In genomic region chr19:5945027-5945426, GRCm38 (mm10) we compare ENCODE assay signal across 9 mouse cellular contexts. TPM values are rescaled to one million over a fixed set of nuclear protein-coding genes. Genes with fewer than 3 reads are reported as not detected.
A peak's percentile ranks its signal among the peaks of the same experiment; 100 is the strongest.
DNase-seq lines count a peak whose midpoint lies in the region; ATAC-seq and TF ChIP-seq lines count a peak whose summit lies in the region.
"Had no signal": no experiment of that assay in that cellular context is flagged by ENCODE, and none has a peak within 500 bp of the region (broad histone marks: within the 10 kb centered on the region; RNA-seq: fewer than 3 reads in every experiment).

No protein-coding gene starts in this region.

- peaks cover 98% of the 10 kb centered on the region for H3K36me3 ChIP-seq in G1E (replicated peaks)
- peaks cover 21% of the 10 kb centered on the region for H3K36me3 ChIP-seq in heart, embryonic 15.5 days
- peaks cover 74% of the 10 kb centered on the region for H3K36me3 ChIP-seq in lung, embryonic 14.5 days (ENCODE audit: insufficient read depth)

- H3K27me3 ChIP-seq in G1E (ENCODE audit: insufficient read depth, low read length), result no peaks in the 10 kb centered on the region
- H3K27me3 ChIP-seq in heart, embryonic 15.5 days, result no peaks in the 10 kb centered on the region
- no peaks in the 10 kb centered on the region for H3K27me3 ChIP-seq in lung, embryonic 14.5 days (ENCODE audit: insufficient read depth, low read length)
- H3K27me3 ChIP-seq: hindbrain, embryonic 15.5 days had no signal

- 19% methylated on average over 7 of the region's 7 CpGs for WGBS in heart, embryonic 15.5 days
- WGBS in lung, embryonic 14.5 days, result 43% methylated on average over 7 of the region's 7 CpGs

- H3K27ac ChIP-seq in heart, embryonic 15.5 days, result peak overlapping the region; percentile 72
- peak overlapping the region; percentile 79; the same call in 1 of the 2 replicates for H3K27ac ChIP-seq in lung, embryonic 14.5 days (ENCODE audit: low read depth)
- H3K27ac ChIP-seq: hindbrain, embryonic 15.5 days had no signal

- no peak for TF ChIP-seq CTCF in G1E (IDR thresholded peaks at IDR 0.05; ENCODE audit: low read depth, low read length)
- no peak for TF ChIP-seq CTCF in lung, embryonic 14.5 days (IDR thresholded peaks at IDR 0.05; ENCODE audit: low read depth)

- intact Hi-C loops in gastrocnemius, postnatal 14 days (cut with DNase I; ENCODE audit: low total_unique reads), result no loop called here
- intact Hi-C loops in gastrocnemius, postnatal 36 days (cut with DNase I), result no loop called here

- H3K4me2 ChIP-seq in heart, embryonic 15.5 days, result peak overlapping the region; percentile 11
- peak overlapping the region; percentile 10; the same call in 1 of the 2 replicates for H3K4me2 ChIP-seq in lung, embryonic 14.5 days
- H3K4me2 ChIP-seq: hindbrain, embryonic 15.5 days had no signal

- ATAC-seq in G1E (ENCODE audit: extremely low read depth, insufficient number of reproducible peaks, low FRiP score, poor library complexity, severe bottlenecking), result peak; percentile 54
- ATAC-seq in heart, embryonic 15.5 days (replicated peaks; ENCODE audit: insufficient number of reproducible peaks, insufficient read depth, low FRiP score, low read depth), result peak; percentile 70
- peak; percentile 86 for ATAC-seq in lung, embryonic 14.5 days (ENCODE audit: insufficient read depth)

- peak; percentile 8 for DNase-seq in gastrocnemius, postnatal 14 days
- DNase-seq in gastrocnemius, postnatal 36 days, result no peak
- DNase-seq in G1E (ENCODE audit: low spot score), result peak; percentile 36
- DNase-seq in lung, embryonic 14.5 days, result peak; percentile 87
- no peak for DNase-seq in B cell, adult 2 months
- DNase-seq in testis, postnatal 10 days (ENCODE audit: low spot score), result no peak
- DNase-seq in spleen, postnatal 10 days (ENCODE audit: low spot score in 2 of 2), result no peak

- H3K9ac ChIP-seq in heart, embryonic 15.5 days, result no peak overlapping the region
- H3K9ac ChIP-seq in lung, embryonic 14.5 days, result no peak overlapping the region
- H3K9ac ChIP-seq: hindbrain, embryonic 15.5 days had no signal

- H3K4me1 ChIP-seq in G1E (ENCODE audit: insufficient read depth, low read depth, low read length), result peaks cover 18% of the 10 kb centered on the region
- H3K4me1 ChIP-seq in heart, embryonic 15.5 days (replicated peaks), result peaks cover 51% of the 10 kb centered on the region
- peaks cover 21% of the 10 kb centered on the region for H3K4me1 ChIP-seq in lung, embryonic 14.5 days (ENCODE audit: insufficient read depth)

- no peak overlapping the region for H3K4me3 ChIP-seq in G1E (ENCODE audit: low read depth, low read length)
- H3K4me3 ChIP-seq in heart, embryonic 15.5 days, result no peak overlapping the region
- H3K4me3 ChIP-seq in lung, embryonic 14.5 days (ENCODE audit: low read depth, low read length), result no peak overlapping the region
- H3K4me3 ChIP-seq: hindbrain, embryonic 15.5 days had no signal

- no peaks in the 10 kb centered on the region for H3K9me3 ChIP-seq in G1E (replicated peaks)
- no peaks in the 10 kb centered on the region for H3K9me3 ChIP-seq in heart, embryonic 15.5 days (replicated peaks)
- no peaks in the 10 kb centered on the region for H3K9me3 ChIP-seq in lung, embryonic 14.5 days (ENCODE audit: low read depth, low read length)
- H3K9me3 ChIP-seq: hindbrain, embryonic 15.5 days had no signal

RNA-seq across cellular contexts. Expression of gene Pola2, which starts 19.0 kb away (rescaled TPM):
- 10 to 100 TPM; 10.9 to 13.2 TPM for total RNA-seq in gastrocnemius, postnatal 14 days (2021)
- 10 to 100 TPM in 1 of 2 experiments, 1 to 10 TPM in 1; 8.6 to 11.6 TPM for total RNA-seq in gastrocnemius, postnatal 36 days (2021)
- total RNA-seq in G1E (2014; fragmentation: Nextera tagmentation), result 139 and 147 TPM in 2 replicates
- 86.0 and 93.4 TPM in 2 replicates for total RNA-seq in G1E (2017)
- 51.6 and 55.0 TPM in 2 replicates for polyA plus RNA-seq in G1E (2012)
- 35.8 and 48.9 TPM in 2 replicates for polyA plus RNA-seq in heart, embryonic 15.5 days (2015; fragmentation: Nextera tagmentation; extraction: Ambion mirVana)
- 88.7 and 89.3 TPM in 2 replicates for polyA plus RNA-seq in lung, embryonic 14.5 days (2014; fragmentation: Nextera tagmentation; extraction: Ambion mirVana)

RNA-seq across cellular contexts. Expression of gene Cdc42ep2, which starts 20.4 kb away (rescaled TPM):
- 10 to 100 TPM; 14.4 to 18.3 TPM for total RNA-seq in gastrocnemius, postnatal 14 days (2021)
- total RNA-seq in gastrocnemius, postnatal 36 days (2021), result 10 to 100 TPM; 10.1 to 12.4 TPM
- 1.8 and 2.1 TPM in 2 replicates for total RNA-seq in G1E (2014; fragmentation: Nextera tagmentation)
- 2.2 and 3.6 TPM in 2 replicates for total RNA-seq in G1E (2017)
- 0.66 and 0.76 TPM in 2 replicates for polyA plus RNA-seq in G1E (2012)
- 10.4 and 13.0 TPM in 2 replicates for polyA plus RNA-seq in heart, embryonic 15.5 days (2015; fragmentation: Nextera tagmentation; extraction: Ambion mirVana)
- polyA plus RNA-seq in lung, embryonic 14.5 days (2014; fragmentation: Nextera tagmentation; extraction: Ambion mirVana), result 9.8 and 9.9 TPM in 2 replicates

RNA-seq across cellular contexts. Expression of gene Dpf2, which starts 32.2 kb away (rescaled TPM):
- total RNA-seq in gastrocnemius, postnatal 14 days (2021), result 10 to 100 TPM; 71.9 to 78.2 TPM
- total RNA-seq in gastrocnemius, postnatal 36 days (2021), result 10 to 100 TPM; 75.1 to 81.4 TPM
- total RNA-seq in G1E (2014; fragmentation: Nextera tagmentation) (126 and 142 TPM in 2 replicates), G1E (2017) (152 and 196 TPM in 2 replicates)
- 42.1 and 68.8 TPM in 2 replicates for polyA plus RNA-seq in G1E (2012)
- 81.9 and 106 TPM in 2 replicates for polyA plus RNA-seq in heart, embryonic 15.5 days (2015; fragmentation: Nextera tagmentation; extraction: Ambion mirVana)
- polyA plus RNA-seq in lung, embryonic 14.5 days (2014; fragmentation: Nextera tagmentation; extraction: Ambion mirVana), result 147 and 162 TPM in 2 replicates

RNA-seq across cellular contexts. Expression of gene Slc22a20, which starts 40.9 kb away (rescaled TPM):
- not detected for total RNA-seq in gastrocnemius, postnatal 14 days (2021)
- total RNA-seq in gastrocnemius, postnatal 36 days (2021), result not detected
- total RNA-seq in G1E (2014; fragmentation: Nextera tagmentation), result not detected in 2 replicates
- not detected in 2 replicates for total RNA-seq in G1E (2017)
- not detected in 2 replicates for polyA plus RNA-seq in G1E (2012)
- not detected in 2 replicates for polyA plus RNA-seq in heart, embryonic 15.5 days (2015; fragmentation: Nextera tagmentation; extraction: Ambion mirVana)
- not detected in 2 replicates for polyA plus RNA-seq in lung, embryonic 14.5 days (2014; fragmentation: Nextera tagmentation; extraction: Ambion mirVana)
- polyA plus RNA-seq: hindbrain, embryonic 15.5 days had no signal

RNA-seq across cellular contexts. Expression of gene Tigd3, which starts 51.1 kb away (rescaled TPM):
- total RNA-seq in gastrocnemius, postnatal 14 days (2021), result under 1 TPM; 0.42 to 0.66 TPM
- under 1 TPM in 1 of 2 experiments, not detected in 1; 0.20 TPM for total RNA-seq in gastrocnemius, postnatal 36 days (2021)
- total RNA-seq in G1E (2014; fragmentation: Nextera tagmentation), result 0.90 and 2.1 TPM in 2 replicates
- total RNA-seq in G1E (2017), result 2.0 and 2.4 TPM in 2 replicates
- 0.70 and 1.0 TPM in 2 replicates for polyA plus RNA-seq in G1E (2012)
- 1.2 and 2.0 TPM in 2 replicates for polyA plus RNA-seq in heart, embryonic 15.5 days (2015; fragmentation: Nextera tagmentation; extraction: Ambion mirVana)
- 2.7 and 3.8 TPM in 2 replicates for polyA plus RNA-seq in lung, embryonic 14.5 days (2014; fragmentation: Nextera tagmentation; extraction: Ambion mirVana)

Comparison
In these comparisons a context has a peak if more than half of its experiments do, and no peak if none do; other contexts are left out.
1. DNase-seq: peak in gastrocnemius, postnatal 14 days (single experiment), G1E (single experiment) and lung, embryonic 14.5 days (single experiment); none in gastrocnemius, postnatal 36 days (0 of 2), B cell, adult 2 months (0 of 2), testis, postnatal 10 days (single experiment) and spleen, postnatal 10 days (0 of 2).
2. RNA of gene Pola2, which starts 19.0 kb away (total RNA-seq): 86.0 to 147 TPM in G1E; 10.9 to 13.2 TPM in gastrocnemius, postnatal 14 days and 8.6 to 11.6 TPM in gastrocnemius, postnatal 36 days; every median in the first group is over 4 times any median in the second.
3. Peak in every context shown above with its lines, with median percentiles within 50 percentile points of each other: ATAC-seq.